Mouse (Mus musculus): ENCODE results near the gene Usp47.
"Not testable (repeated sequence)": the region's sequence is repeated elsewhere in the genome, so short reads cannot be mapped to it uniquely, and the experiment has no call there.

Usp47 gene

DNA sequence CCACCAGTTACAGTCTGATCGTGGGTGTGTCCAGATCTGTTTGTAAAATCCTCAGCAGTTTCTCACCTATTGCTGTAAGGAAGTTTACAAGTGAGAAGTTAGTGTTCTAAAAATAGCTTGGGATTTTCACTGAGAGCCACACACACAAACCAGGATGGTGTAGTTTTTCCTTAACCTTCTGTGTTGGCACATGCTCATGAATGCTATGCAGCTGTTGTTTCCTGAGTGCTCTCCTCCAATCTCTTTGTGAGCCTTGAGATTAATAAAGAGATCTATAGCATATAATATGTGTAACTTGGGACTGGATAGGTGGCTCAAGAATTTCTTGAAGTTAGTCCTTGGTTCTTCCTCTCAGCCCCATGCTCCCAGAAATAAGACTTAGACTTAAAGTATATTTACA, 13.3 kb downstream of the Usp47 start:
- no peak for DNase-seq (ENCODE audit: extremely low spot score, low read depth, low spot score)

DNA sequence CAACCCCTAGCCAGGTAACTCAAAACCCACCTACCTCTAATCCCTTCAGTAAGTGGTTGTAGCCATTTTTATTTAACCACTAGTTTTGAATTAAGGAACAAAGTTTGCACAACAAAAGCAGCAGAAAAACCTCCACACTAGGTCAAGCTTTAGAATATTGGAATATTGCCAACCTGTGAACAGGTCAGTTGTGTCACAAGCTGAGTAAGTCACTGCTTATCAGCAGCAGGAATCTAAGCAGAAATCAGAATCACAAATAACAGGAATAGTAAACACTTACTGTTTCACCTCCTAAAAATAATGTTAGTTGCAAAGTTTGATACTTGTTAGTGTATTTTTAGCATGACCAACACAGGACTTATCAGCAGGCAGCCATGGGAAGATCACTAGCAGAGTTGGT, 17.0 kb downstream of the Usp47 start:
- DNase-seq (ENCODE audit: extremely low spot score, low read depth, low spot score) = no peak

DNA sequence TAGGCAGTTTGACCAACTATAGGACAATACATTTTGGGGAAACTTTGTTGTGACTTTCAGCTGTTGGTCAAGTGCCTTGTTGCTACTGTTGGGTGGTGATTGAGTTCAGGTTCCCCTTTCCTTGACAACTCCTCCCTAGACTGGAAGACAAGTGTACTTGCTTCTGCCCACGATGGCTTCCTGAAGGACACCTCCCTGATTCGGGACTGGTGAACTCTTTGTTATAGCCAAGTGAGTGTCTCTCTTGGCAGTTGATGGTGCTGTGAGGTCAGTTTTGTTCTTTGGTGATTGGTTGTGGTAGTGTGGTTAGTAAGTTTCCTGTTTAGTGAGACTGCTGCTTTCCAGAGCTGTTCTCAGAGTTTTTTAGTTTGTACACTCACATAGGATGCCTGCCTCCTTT, 19.5 kb downstream of the Usp47 start:
- no peak for DNase-seq (ENCODE audit: extremely low spot score, low read depth, low spot score)

DNA sequence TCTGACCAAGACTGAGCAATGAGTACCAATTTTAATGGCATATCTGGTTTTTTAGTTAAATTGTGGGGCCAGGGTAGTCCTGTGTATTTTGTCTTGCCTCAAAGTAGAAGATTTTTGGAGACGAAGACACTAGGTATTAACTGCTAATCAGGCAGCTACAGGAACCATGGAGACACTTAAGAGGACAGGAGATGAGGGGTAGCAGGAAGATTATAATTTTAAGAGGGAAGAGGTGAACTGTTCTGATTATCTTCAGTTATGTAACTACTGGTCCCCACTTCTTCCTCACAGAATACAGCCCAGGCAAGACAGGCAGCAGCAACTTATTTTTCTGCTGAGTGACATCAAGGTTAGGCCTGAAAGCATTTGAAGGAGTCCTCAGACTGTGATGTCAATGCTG, 21.9 kb downstream of the Usp47 start:
- DNase-seq (ENCODE audit: extremely low spot score, low read depth, low spot score) = no peak

DNA sequence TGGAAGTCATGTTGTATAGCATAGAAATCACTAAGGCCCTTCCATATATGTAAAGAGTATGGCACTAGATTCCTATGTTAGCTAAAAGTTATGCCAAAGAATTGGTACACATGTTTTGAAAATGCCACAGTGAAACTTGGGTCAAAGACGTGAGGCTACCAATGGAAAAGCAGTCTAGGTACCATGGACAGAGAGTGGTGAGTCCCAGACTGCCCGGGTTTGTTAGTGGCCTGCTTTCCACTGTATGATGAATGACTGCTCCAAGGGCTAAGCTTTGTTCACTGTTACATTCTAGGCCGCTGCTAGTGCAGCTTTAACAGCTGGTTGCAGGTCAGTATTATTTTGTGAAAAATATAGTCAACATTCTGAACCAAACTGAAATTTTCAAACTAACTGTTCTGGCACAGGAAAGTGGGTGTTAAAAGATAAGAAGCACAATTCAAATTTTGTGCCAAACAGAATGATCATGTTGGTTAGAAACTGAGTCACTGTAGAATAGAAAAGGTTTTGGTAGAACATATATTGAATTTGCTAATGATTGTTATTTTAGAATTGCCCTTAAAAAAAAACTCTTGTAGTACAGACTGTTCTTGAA, 22.6 kb downstream of the Usp47 start:
- no peak for DNase-seq (ENCODE audit: extremely low spot score, low read depth, low spot score)

DNA sequence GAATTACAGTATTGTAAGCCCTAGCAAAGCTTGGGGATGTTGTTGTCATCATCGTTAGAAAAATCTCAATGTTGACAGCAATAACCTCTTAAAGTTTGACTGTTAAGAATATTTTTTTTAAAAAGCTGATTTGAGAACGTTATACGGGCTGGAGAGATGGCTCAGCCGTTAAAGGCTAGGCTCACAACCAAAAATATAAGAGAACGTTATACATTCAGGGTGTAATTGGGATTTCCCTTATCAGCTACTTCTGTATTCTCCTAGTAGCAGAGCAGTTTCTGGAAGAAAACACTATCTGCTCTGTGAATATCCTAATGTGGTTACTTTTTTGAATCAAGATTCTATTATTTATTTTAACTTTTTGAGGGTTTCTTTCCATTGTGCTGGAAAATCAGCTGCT, 25.3 kb downstream of the Usp47 start:
- DNase-seq (ENCODE audit: extremely low spot score, low read depth, low spot score) = no peak

DNA sequence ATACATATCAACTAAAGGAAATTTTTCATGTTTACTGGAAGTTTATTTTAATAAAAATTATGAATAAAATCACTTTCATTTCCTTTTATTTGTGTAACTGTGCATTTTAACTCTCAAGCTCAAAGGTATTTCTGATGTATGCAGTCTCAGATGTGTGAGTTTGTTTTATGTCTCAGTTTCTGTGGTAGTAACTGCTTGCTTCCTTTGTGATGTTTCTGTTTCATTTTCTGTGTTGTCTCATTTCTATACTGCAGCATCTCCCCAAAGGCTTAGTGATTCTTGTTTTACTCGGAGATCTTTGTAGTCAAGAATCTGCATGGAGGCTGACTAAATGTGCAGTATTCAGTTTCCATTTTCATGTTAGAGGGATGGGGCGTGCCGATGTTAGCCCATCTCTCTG, 30.4 kb downstream of the Usp47 start:
- no peak for DNase-seq (ENCODE audit: extremely low spot score, low read depth, low spot score)

DNA sequence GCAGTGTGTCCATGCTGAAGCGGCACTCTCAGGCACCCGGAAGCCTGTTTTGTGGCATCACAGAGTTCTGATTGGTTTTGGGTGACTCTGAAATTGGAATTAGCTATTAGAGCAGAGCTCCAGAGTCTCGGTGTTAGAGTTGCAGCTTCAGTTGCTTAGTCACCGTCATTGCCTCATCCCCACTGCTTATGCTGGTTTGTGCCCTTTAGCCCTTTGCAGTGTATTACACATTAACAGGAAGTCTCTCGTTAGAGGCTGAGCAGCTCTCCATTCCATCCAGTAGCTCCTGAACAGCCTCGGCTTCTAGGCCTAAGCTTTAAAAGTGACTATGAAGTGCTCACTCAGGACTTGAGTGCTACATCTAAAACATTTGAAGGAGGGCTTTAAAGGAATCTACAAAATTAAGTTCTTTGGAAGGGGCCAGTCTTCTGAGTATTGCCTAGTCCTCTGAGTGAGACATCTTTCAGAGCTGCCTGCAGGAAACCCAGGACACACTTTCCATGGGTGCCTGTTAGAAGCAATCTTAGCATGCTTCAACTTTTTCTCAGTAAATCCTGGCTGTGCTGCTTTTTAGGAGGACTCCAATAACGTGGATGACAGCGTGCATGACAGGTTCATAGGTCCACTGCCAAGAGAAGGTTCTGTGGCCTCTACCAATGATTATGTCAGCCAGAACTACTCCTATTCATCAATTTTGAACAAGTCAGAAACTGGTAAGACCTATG, 32.8 kb downstream of the Usp47 start:
- no peak for DNase-seq (ENCODE audit: extremely low spot score, low read depth, low spot score)

DNA sequence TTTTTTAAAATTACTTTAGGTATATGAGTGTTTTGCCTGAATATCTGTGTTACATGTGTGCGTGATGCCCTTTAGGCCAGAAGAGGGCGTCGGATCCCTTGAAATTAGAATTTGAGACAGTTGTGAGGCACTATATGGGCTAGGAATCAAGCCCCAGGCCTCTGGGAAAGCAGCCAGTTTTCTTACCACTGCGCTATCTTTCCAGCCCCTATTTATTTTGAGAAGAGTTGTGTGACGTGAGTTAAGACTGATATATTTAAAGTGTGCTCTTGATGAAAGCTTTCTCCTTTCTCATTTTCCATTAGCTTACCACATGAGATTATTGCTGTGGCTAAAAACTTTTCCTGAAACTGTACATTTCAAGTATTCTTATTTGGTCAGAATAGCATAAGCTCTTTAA, 51.6 kb downstream of the Usp47 start:
- DNase-seq (ENCODE audit: extremely low spot score, low read depth, low spot score) = no peak

DNA sequence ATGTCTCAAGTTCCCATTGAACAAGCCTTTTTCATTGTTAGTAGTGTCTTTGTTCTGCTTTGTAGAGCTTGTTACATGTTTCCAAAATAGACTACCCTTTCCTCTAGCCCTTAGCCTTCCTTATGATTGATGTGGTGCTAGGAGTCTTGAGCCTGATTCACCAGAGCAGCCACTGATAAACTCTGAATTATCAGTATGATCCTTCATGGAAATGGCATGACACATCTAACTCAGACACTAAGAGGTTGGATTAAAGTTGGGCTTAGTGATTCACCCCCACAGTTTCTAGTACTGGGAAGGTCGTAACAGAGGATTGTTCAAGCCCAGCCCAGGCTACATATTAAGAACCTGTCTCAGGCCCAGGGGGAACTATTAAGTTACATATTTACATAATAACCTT, 59.3 kb downstream of the Usp47 start:
- DNase-seq (ENCODE audit: extremely low spot score, low read depth, low spot score) = no peak

DNA sequence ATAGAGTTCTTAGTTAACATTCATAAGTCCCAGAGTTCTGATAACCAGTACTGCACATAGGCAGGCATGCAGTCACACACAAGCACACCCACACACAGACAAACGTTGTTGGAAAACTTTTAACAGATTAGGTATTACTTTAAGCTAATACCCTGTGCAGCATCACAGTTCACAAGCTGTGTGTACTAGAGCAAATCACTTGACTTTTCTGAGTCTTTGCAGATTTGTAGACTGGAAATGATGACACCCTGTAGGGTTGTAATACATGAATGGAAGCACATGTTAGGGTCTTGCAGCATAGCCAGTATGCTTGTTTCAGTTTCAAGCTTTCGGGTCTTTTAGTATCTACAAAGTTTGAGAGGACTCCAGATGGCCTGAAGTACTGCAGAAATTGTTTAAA, 60.9 kb downstream of the Usp47 start:
- DNase-seq (ENCODE audit: extremely low spot score, low read depth, low spot score) = no peak

DNA sequence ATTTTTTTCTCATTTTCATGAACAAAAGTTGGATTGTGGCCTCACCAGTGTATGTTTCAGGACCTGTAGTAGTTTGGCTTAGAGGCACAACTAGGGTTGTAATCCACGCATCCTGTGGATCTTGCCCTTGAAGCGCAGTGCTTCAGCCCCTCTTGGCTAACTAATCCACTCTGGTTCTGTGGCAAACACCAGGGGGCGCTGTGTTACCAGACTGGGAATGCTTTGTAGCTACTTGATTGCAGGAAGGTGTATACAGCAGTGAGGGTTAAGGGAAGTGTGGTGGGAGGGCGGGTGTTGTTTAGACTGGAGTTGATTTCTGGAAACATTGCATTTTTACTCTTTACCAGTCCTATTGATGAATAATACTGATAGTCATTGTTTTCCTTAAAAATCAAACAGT, 61.8 kb downstream of the Usp47 start:
- peak; percentile 58 for DNase-seq (ENCODE audit: extremely low spot score, low read depth, low spot score)

DNA sequence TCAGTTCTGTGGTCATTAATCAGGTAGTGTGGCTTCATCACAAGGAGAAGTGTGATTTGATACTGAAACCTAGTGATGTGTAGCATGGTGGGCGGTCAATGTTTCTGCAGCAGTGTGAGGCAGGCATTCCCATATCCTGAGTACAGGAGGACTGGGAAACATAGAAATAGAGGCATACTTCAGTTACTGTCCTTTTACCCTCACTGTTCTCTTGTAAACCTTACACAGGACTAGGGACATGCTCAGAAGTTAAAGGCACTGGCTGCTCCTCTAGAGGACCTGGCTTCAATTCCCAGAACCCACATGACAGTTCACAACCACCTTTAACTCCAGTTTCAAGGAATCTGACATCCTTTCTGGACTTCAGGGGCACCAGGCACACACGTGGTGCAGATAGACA, 62.9 kb downstream of the Usp47 start:
- no peak for DNase-seq (ENCODE audit: extremely low spot score, low read depth, low spot score)

DNA sequence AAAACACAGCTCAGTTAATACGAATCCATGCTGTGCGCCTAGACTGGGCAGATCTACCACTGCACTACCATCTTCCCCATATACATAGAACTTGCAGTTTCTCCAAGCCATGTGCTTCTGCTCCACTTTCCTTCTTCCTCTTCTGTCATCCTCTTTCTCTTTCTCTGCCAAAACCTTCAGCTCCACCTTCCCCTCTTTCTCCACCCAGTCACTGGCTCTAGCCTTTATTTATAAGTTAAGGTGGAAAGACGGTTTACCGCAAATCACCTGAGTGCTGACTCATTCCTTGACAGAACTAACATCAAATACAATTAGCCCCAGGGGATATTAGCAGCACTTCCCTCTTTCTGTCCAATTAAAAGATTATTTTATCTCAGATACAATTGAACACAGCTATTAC, 71.6 kb downstream of the Usp47 start:
- DNase-seq (ENCODE audit: extremely low spot score, low read depth, low spot score) = not testable (repeated sequence)

DNA sequence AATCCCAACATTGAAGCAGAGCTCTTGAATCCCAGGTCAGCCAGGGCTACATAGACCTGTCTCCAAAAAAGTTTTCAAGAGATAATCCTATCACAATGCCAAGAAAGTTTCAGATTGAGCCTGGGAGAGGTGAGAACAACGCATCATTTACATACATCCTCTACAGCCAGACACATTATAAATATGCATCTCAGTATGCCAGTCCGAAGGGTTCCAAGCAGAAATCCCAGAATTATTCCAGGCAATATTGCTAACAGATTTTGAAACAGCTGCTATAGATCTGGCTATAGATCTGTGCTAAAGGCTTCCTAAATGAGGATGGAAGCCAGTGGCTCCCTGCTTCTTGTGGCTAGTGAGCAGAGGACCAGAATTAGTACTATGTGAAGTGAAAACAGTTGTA, 77.6 kb downstream of the Usp47 start:
- DNase-seq (ENCODE audit: extremely low spot score, low read depth, low spot score) = no peak

DNA sequence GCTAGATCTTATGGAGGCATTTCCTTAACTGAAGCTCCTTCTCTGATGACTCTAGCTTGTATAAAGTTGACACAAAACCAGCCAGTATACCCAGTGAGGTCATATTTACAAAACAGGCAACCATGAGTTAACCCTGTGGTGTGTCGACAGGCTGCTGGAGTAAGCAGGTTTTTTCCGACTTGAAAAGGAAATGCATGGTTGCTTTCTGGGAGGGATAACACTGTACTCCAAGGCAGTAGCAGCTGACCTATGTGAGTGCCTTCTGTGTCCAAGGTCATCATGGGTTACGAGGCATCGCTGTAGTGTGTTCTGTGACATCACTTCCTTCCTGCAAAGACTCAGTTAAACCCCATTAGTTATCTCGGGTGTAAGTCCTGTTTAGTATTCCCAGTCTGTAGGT, 79.6 kb downstream of the Usp47 start:
- DNase-seq (ENCODE audit: extremely low spot score, low read depth, low spot score) = no peak

DNA sequence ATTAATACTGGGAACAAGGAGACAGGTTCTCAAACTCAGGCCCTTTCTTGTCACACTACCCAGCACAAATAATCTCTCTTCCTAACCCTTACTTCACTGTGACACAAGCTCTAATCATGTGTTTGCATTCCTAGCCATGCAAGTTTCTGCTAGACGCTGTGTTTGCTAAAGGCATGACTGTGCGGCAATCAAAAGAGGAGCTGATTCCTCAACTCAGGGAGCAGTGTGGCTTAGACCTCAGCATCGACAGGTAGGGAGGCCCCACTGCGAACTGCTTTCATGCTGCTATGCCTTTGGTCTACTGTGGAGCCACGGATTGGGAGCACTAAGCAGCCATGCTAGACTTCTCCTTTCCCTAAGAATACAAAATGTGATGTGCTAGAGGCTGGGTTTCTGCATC, 80.5 kb downstream of the Usp47 start:
- DNase-seq (ENCODE audit: extremely low spot score, low read depth, low spot score) = no peak

DNA sequence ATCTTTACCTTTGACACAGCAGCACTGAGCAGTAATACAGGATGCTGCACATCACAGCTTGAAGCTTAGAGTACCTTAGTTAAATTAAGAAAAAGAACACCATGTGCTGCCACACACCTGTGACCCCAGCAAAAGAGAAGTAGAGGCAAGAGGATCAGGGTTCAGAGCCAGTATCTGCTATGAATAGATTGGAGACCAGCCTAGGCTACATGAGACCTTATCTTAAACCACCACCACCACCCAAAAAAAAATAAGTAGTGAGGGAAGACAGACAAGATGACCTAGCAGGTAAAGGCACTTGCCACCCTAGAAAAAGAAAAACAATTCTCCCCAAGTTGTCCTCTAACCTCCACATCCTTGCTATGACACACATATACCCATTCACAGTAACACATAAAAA, 85.5 kb downstream of the Usp47 start:
- DNase-seq (ENCODE audit: extremely low spot score, low read depth, low spot score) = no peak

DNA sequence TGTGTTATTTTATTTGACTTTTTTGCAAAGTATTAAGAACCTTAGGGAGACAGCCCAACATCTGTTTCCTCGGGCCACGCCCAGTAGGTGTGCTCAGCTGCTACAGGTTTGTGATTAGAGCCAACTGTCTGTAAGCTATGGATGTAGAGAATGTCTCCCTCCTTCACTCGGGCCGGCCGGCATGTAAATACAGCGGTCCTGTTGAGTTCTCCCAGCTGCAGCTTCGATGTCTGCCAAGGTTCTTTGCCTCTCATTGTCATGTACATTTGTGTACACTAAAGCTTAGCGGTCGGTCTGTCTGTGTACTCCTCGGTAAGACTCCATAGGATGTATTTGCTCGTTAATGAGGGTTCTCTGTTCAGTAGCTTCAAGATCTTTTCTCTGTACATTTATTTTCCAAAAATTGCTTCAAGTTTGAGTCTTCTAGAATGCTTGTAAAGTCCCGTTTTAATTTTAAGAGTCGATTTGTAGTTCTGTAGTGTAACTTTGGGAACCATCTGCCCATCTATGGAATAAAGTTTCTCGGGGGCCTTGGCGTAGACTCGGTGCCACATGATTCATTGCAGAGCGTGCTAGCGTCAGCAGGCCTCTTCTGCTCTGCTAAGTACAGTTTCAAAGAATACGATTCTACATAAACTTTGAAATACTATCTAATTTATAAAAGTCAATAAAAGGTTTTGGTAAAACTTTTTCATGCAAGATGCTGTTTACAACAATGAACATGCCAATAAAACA, 87.5 kb downstream of the Usp47 start:
- DNase-seq (ENCODE audit: extremely low spot score, low read depth, low spot score) = no peak

DNA sequence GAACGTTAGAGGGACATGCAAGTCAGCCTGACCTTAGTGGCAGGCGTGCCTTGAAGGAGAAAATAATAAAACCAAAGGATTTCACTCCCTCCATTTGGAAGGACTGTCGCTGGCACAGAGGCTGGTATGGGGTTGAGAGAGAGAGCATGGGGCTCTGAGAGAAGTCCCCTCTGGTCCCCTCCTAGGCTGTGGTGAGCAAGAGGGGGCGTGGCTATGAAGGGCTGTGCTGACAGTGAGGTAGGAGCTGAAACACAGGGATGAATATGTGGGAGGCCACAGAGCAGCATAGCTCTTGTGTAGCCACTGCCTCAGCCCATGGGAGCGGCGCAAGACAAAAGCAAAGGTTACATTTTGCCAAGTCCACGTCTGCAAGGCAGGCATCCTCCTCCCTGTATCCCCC, 94.2 kb downstream of the Usp47 start:
- DNase-seq (ENCODE audit: extremely low spot score, low read depth, low spot score) = no peak

DNA sequence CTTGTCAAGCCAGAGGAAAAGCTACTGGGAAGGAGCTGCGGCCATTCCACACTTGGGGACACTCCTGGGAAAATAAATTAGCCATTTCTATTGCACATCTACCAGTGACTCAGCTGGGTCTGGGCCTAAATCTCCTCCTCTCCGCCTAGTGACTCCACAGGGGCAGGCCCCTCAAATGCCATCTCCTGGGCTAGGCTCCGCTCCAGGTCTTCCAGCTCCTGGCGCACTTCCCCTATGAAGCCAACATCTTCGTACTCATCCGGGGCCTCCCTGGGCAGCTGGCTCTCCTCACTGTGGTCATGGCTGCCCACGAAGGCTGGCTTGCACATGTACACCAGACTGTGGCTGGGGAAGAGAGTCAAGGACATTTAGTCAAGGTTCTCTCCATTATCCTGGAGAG, 94.8 kb downstream of the Usp47 start:
- DNase-seq (ENCODE audit: extremely low spot score, low read depth, low spot score) = no peak

DNA sequence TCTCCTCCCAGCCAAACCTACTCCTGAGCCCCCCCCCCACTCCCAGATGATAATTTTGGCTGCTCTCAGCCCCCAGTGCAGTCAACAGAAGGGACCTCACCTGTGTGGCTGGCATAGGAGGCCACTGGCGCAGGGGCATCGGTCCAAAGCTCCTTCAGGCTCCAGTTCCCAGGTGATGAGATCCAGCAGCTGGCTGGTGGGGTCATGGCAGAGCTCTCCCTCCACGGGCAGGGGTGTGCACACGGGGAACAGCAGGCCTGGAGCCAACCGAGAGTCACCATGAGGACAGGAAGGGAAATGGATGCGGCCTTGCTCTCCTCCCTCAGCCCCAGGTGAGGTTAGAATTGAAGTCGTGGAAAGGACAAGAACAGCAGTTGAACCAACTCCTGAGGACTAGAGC, 95.9 kb downstream of the Usp47 start:
- DNase-seq (ENCODE audit: extremely low spot score, low read depth, low spot score) = no peak
